Mouse (Mus musculus) layer of hippocampus, postnatal 14 days (tissue): ENCODE data around the gene Sfxn2. TPM values are rescaled to one million over a fixed set of nuclear protein-coding genes. Genes with fewer than 3 reads are reported as not detected.
A peak's percentile ranks its signal among the peaks of the same experiment; 100 is the strongest.

Experiments used
- DNase-seq, 2 experiments: peaks; one replicate each; pipeline ENCODE4 v3.0.0; 2021 to 2022; ENCODE audit warnings: low spot score in 2 of 2, mixed read lengths in 1 of 2
- total RNA-seq, 2 experiments: library from RNA; stranded (reverse); gene quantifications; 2 replicates each; pipeline ENCODE4 v1.2.3; 2021

The Sfxn2 gene
- total RNA-seq, 2 experiments from 2014 or later = 8.2 to 8.3 TPM

DNA sequence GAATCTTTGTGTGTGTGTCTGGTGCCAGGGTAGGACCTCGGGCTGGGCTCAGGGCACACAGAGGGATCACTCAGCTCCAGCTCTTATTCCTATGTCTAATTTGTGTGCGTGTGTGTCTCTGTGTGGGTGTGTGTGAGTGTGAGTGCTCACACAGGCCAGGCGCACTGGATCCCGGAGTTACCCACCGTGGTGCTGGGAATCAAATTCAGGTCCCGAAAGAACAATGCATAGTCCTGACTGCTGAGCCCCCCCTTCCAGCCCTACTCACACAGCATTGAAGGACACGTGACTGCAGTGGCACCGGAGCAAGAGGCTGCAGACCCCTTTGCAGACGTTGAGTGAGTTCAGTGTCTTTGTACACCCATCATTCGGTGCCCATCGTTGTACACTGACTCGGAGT lies 51.9 kb downstream of the Sfxn2 start:
- DNase-seq = no peak

DNA sequence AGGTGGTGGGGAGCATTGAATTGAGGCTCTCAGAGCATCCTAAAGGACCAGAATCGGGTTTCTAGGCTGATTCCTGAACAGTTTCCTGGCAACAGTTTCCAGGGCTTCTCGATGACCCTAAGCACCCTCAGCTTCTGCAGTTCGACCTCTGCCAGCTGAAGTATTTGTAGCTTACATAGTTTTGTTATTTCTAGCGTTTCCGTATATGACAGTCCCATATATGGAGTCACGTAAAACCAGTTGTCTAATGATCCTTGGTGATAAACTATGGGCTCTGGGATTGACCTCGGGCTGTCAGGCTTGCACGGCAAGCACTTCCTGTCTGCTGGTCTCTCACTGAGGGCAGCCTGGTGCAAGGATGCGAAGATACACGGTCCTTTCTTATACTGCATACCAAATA lies 52.4 kb downstream of the Sfxn2 start:
- DNase-seq = no peak

DNA sequence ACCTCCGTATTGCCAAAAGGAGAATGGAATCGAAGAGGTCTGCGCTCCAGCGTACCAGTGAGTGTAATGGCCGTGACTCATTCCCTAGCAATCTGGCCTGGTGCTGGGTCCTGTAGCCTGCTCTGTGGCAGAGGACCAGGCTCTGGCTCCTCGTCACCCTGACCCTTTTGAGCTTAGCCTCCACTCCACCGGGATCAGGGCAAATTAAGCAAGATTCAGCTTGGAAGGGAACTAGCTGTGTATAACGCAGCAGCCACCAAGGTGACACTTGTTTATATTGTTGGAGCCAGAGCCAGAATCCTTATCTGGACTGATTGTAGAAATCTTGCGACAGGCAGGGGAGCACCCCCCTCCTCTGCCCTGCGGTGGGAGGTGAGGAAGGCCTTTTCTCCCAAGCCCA lies 55.2 kb downstream of the Sfxn2 start:
- no peak for DNase-seq

DNA sequence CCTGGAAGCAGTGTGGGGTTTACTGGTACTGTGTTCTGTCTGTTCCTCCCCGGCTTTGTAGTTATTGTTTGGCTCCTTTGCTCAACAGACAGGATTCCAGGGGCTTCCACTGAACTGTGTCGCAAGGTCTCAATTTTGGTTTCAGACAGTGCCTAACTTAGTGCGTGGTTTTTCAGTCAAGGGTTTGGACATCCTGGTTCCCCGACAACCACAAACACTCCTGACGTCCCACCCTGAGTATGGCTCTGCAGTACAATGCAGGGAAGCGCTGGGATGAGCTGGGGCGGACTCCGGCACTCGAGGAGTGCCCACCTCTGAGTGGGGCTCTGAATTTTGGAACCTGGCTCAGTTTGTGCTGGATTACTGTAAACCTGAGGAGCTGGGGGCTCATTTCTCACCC lies 56.6 kb downstream of the Sfxn2 start:
- no peak for DNase-seq

DNA sequence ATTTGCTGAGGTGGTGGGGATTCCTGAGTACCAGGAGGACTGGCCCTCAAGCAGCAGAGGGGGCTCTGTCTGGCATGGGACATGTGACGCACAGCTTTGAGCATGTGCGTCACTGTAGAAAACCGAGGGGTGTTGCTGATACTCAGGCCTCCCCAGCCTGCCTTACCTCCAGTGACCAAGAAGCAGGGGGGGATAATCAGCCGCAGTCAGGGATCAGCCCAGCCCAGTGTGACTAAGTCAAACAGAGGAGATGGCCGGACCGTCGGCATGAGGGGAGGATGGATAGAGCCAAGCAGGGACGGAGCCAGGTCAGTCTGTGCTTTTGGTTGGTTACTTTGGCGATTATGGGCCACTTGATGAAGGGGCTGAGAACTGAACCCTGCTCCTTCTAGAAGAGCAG lies 58.5 kb downstream of the Sfxn2 start:
- DNase-seq = no peak

DNA sequence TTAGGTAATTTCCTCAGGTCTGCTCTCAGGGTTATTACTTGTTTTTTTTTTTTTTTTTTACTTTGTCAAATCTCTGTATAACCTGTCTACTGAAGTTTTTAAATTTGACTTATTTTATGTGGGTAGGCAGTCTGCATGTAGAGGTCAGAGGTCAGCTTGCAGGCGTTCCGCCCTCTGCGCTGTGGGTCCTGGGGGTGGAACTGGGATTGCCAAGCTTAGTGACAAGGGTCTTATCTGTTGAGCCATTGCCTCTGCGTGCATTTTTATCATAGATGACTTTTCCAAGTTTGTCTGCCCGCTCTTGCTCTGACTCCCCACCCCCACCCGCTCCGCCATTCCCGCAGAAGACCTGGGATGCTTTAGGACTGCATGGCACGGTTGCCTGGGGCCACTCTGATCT lies 62.6 kb downstream of the Sfxn2 start:
- DNase-seq = no peak

DNA sequence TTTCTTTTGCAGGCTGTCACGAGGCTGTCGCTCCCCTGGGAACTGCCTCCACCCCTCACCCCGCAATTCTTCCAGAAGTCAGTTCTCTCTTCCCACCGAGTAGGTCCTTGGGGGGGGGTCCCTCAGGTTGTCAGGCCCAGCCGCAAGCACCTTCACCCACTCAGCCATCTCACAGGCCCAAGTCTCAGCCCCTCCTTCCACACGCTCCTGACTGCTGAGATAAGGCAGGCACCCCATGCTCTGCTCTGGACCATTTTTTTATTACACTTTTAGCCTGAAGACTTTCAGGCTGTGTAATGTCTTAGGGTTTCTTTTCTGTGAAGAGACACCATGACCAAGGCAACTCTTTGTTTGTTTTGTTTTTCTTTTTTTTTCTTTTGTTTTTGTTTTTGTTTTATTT lies 64.4 kb downstream of the Sfxn2 start:
- DNase-seq = no peak

DNA sequence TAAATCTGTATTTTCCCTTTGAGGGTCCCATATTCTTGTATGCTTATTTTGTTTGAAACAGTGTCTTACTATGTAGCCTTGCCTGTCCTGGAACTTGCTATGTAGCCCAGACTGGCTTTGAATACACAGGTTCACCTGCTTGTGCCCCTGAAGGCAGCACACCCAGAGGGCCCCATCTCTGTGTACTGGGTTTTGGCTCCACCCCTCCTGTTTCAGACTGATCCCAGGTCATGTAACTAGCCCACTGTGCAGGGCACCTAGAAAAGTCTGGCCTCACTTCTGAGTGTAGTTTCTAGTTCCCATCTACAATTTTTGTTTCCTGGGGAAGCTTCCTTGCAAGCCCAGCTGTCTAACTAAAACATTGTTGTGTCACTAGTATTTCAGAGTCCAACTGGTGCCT lies 65.9 kb downstream of the Sfxn2 start:
- no peak for DNase-seq

DNA sequence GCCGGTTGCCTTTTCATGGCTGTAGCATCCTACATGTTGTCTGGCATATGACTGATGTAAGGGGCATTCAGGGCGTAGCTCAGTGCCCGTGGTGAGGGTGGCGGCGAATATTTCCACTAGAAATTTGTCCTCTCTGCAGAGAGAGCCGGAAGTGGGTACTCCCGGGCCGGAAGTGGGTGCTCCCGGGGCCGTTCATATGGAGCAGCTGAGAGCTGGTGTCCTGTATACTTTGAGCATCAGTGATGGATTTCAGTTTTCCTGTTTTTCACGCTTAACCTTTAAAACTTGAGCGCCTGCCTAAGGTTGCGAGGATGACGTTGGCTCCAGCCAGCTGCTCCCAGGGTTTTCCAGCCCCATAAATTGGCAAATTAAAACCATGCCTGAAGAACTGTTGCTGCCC lies 66.3 kb downstream of the Sfxn2 start:
- no peak for DNase-seq

DNA sequence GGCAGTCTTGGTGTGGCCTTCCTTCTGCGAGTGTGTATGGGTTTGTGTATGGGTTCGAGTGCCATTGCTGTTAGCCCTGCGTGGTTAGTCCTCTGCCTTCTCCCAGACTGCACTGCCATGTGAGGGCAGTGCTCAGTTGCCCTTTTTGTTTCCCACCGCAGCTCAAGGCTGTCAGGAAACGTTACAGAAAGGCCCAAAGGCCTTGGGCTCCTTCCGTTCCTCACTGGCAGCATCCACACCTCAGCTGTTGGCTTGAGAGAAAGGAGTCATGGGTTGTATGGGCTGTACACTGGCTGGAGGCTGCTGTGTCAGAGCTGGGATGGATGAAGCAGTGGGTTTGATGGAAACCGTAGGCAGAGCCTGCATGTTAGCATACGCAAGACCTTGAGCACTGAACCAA lies 67.6 kb downstream of the Sfxn2 start:
- no peak for DNase-seq

DNA sequence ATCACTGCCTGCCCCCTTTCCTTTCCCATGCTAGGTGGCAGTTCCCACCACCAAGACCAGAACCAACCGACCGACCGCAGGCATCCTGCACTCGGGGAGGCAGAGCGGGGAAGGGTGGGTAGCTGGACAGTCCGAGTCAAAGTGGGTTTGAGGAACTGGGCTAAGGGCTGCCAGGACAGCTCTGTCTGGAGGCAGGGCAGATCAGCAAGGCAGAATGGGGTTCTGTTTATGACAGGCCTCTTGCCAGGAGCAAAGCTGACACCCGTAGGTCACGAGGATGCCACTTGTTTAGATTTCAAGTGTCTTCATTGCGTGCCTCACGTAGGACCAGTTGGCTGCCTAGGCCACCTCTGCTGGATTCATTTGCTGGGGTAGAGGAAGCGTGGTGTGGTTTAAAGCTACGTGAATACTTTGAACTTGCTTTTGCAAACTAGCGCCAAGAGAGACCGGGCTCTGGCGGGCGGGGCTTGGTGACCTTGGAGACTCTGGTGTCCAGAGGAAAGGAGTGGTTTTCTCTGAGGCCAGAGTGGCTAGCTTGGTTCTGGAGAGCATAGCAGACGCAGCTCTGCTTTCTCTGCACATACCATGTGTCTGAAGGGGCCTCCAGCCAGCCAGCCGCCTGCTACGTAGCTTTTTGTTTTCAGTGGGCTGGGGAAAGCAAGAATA lies 68.4 kb downstream of the Sfxn2 start:
- DNase-seq = no peak

DNA sequence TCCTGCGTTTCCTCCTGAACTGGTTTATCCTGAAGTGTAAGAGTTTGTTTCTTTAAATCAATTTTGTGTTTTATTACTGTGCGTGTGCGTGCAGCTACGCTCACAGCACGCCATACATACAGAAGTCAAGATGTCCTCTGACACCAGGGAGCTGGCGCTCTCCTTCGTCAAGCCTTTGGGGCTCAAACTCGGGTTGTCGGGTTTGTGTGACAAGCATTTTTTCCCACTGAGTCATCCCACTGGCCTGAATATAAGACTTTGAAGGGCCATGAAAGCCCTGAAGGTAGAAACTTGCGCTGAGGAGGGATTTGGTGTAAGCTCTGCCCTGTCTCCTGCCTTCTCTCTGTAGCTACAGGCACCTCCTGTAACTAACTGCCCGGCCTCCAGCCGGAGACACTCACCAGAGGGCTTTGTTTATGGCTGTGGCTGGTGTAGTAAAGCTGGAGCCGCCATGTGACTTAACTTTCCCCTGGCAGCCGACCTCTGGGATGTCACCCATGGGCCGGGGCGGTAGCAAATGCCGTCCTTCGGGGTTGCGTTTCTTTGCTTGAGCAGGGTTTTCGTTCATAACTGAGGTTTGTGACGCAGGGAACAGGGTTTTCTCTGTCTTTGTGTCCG lies 69.1 kb downstream of the Sfxn2 start:
- no peak for DNase-seq

DNA sequence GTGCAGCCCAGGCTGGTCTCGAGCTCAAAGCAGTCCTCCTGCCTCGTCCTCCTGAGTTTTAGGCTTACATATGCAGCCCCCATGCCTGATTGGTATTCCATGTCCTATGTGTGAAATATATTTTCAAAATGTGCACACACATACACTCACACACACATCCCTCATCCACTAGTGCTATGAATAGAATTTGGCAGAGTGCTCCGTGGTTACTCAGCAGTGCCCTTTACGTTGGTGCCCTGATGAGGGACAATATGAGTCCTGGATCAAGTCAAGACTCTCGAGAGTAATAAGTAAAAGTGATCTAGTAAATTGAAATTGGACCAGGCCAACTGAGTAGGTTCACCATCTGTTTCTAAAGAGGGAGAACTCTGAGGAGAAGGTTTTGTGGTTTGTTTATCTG lies 70.1 kb downstream of the Sfxn2 start:
- DNase-seq = no peak

DNA sequence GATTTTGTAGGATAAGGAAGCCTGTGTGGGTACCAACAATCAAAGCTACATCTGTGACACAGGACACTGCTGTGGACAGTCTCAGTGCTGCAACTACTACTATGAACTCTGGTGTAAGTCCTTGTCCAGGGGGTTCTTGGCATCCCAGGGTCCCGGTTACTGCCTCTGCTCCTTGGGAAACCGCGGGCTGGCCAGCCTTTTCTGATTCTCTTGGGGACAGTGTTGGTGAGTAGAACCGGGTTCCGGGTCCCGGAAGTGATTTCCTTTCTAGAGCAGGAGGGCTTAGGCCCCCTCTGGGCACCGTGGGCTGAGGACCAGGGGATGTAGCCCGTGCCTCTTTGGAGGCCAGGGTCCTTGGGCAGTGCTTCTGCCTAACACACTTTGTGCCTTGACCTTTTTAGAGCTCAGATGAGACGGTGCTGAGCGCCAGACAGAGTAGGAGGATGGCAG lies 71.2 kb downstream of the Sfxn2 start:
- DNase-seq = no peak

DNA sequence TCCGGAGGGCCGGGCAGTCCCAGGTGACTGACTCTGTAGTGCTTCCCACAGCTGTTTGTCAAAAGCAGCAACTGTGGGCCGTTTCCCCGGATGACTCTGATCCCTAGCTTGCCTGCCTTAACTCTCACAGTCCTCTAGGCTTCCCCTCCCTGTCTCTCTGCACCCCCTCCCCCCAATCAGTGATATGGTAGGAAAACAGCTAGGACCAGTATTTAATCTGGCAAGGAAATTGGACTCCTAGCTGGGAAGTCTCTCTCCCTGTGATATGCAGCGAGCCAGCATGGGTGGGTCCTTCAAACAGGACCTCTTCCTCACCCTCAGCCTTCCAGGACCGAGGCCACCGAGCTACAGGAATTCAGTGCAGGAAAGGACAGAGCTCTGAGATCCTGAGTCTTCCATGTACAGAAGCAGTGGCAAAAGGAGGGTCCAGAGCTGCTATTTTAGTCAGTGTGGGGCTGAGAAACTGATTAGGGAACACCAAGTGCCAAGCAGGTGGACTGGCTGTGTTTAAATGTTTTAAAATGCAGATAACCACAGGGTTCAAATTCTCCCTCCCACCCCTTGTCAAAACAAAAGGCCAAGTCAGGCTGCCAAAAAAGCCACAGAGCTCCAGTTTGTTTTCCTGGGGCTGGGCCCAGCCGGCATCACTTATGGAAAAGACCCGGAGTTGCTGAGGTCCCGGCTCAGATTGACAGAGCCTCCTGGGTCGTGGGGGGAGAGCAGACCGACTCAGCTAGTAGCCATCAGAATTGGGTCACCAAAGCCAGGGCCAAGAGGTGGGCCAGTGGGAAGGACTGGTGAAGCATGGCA lies 71.8 kb downstream of the Sfxn2 start:
- peak in 1 of 2 experiments; percentile 48 for DNase-seq

DNA sequence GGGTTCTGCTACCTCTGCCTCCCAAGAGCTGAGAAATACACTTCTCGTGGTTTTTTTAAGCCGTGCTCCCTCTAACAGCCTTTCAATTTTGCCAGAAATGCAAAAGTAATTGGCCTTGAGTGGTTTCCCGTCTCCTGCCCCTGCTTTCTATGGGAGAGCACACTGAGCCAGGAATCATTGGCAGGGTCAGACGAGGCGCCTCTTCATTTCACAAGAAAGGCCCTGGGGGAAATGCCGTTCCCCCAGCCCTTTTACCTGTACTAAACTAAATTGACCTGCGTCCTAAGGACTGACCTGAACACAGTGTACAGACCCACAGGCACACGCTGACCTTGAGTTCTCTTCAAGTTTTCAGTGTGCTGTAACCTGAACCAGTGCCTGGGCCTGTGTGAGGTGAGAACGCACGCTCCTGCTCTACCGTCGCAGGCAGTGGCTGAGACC lies 72.9 kb downstream of the Sfxn2 start:
- DNase-seq = no peak

DNA sequence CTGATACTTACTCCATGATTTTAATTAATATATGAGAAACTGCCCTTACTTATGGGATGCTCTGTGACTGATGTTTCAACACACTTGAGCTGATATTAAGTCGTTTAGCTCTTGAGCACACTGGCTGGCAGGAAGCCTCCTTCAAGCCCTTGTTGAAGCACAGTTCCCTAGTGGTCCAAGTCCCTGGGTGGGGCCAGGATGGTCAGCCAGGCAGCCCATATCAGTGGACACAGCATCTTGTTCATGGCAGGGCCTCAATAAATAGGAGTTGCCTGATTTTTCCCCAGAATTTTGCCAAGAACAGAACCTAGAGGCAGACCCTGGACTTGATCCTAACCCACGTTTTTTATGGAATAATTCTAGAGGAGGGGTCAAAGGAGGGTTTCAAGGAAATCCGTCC lies 74.1 kb downstream of the Sfxn2 start:
- no peak for DNase-seq

Other genes with a start within 250 kb of the Sfxn2 start
- 100 to 1,000 TPM; 701 to 730 TPM for gene Psd, start 246.2 kb upstream of the Sfxn2 start, total RNA-seq
- 10 to 100 TPM; 32.4 to 32.9 TPM for gene Fbxl15, start 245.2 kb upstream of the Sfxn2 start, total RNA-seq
- 100 to 1,000 TPM; 156 to 162 TPM for gene Cuedc2, start 234.7 kb upstream of the Sfxn2 start, total RNA-seq
- 10 to 100 TPM; 31.7 to 32.5 TPM for gene Mfsd13a, start 232.2 kb upstream of the Sfxn2 start, total RNA-seq
- 1 to 10 TPM in 1 of 2 experiments, under 1 TPM in 1; 0.94 to 1.2 TPM for gene 2310034G01Rik, start 223.1 kb upstream of the Sfxn2 start, total RNA-seq
- gene Actr1a, start 177.6 kb upstream of the Sfxn2 start, total RNA-seq = 100 to 1,000 TPM; 207 to 220 TPM
- 10 to 100 TPM; 21.1 to 23.8 TPM for gene Sufu, start 176.5 kb upstream of the Sfxn2 start, total RNA-seq
- gene Trim8, start 71.7 kb upstream of the Sfxn2 start, total RNA-seq = 100 to 1,000 TPM in 1 of 2 experiments, 10 to 100 TPM in 1; 98.9 to 110 TPM
- 100 to 1,000 TPM; 111 to 121 TPM for gene Arl3, start 167 bp upstream of the Sfxn2 start, total RNA-seq
- 10 to 100 TPM; 39.8 to 41.8 TPM for gene Wbp1l, start 25.7 kb downstream of the Sfxn2 start, total RNA-seq
- not detected for gene Cyp17a1, start 99.8 kb downstream of the Sfxn2 start, total RNA-seq
- gene Borcs7, start 116.5 kb downstream of the Sfxn2 start, total RNA-seq = 10 to 100 TPM; 18.7 to 21.2 TPM
- 10 to 100 TPM; 16.4 to 16.7 TPM for gene As3mt, start 134.1 kb downstream of the Sfxn2 start, total RNA-seq
- gene Cnnm2, start 188.2 kb downstream of the Sfxn2 start, total RNA-seq = 10 to 100 TPM; 32.1 to 36.0 TPM